Mouse (Mus musculus): ENCODE measurements around the gene Ccdc78.

Gene Ccdc78

GRCm38 (mm10) chr17:25809606-25810340 lies 23.4 kb downstream of the Ccdc78 start:
- no peak for DNase-seq (ENCODE audit: low read depth, low spot score)

GRCm38 (mm10) chr17:25810890-25811289 lies 24.5 kb downstream of the Ccdc78 start:
- no peak for DNase-seq (ENCODE audit: low read depth, low spot score)

DNA sequence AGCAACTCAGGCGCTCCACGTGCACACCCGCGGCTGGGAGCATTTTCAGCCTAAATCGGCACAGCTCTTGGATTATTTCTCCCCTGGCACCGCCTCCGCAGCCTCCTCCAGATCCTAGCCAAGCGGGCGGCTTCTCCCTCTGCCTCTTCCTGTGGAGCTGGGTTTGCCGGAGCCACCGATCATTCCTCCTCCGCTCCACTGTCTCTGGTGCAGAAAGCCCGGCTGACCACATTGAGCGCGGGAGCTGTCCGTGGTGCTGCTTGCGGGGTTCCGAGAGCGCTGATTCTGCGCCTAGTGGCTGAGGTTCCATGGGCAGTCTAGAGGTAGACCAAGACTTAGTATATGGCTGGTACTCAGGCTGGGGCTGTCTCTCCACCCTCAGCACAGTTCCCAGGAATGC lies 27.1 kb downstream of the Ccdc78 start:
- DNase-seq (ENCODE audit: low read depth, low spot score), result no peak

DNA sequence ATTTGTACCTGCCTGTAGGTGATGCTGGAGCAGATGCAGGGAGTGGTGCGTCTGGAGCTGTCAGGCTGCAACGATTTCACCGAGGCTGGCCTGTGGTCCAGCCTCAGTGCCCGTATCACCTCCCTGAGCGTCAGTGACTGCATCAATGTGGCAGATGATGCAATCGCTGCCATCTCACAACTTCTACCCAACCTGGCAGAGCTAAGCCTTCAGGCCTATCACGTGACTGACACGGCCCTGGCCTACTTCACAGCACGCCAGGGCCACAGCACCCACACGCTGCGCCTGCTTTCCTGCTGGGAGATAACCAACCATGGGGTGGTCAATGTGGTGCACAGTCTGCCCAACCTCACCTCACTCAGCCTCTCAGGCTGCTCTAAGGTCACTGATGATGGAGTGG lies 31.3 kb downstream of the Ccdc78 start:
- no peak for DNase-seq (ENCODE audit: low read depth, low spot score)

DNA sequence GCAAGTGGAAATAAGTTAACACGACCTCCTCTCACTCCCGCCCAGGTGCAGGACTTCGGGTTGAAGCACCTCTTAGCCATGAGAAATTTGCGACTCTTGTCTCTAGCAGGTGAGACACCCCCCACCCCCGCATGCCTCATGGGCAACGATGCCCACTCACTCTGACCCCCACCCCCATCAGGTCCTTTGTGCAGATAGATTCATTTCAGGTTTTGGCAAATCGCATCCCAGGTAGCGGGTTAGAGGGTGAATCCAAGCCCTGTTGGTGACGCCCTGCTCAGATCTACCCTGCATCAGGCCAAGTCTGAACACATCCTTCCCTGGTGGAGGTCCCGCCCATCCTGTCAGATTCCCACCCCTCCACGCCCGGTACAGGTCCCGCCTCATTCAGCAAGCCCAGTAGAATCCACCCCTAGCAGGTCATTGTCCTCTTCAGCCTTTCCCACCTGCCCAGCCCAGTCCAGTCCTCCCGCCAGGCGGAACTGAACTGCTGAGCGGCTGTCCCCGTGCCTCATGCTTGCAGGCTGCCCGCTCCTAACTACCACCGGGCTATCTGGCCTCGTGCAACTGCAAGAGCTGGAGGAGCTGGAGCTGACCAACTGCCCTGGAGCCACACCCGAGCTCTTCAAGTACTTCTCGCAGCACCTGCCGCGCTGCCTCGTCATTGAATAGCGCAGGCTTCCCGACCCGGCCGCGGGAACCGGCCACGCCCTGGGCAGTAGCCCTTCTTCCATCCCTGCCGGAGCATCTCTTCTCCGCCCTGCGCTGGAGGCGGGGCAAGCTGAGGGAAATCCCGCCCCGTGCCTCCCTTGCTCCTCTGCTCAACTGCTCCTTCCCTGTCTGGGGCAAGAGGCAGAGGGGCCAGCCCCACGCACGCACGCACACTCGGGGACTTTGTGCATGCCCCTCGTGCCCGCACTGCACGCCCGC lies 32.7 kb downstream of the Ccdc78 start:
- DNase-seq (ENCODE audit: low read depth, low spot score), result no peak

DNA sequence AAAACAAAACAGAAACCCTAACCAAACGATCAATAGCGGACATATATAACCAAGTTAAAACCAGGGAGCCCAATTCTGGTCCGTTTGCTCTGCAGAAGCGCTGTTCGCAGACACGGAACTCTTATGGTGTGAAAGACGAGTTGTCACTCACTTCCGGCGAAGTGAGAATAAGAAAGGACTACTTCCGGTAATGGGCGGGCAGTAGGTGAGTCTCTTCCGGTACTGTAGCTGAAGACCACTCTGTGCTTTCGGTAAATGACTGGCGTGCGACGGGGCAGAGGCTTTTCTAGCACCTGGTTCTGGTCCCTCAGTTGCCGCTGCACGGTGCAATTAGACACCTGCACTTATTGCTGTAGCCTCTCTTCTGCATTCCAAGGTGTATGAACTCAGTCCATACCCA lies 37.1 kb downstream of the Ccdc78 start, which contains the start of gene Wdr24:
Wdr24 (plus strand) TSS at position 176 of the 400 bp plus-strand sequence.
- DNase-seq (ENCODE audit: low read depth, low spot score), result peak; percentile 80

- DNase-seq (ENCODE audit: low read depth, low spot score), result no peak
Observed at GRCm38 (mm10) chr17:25824362-25825142, 38.2 kb downstream of the Ccdc78 start.

DNA sequence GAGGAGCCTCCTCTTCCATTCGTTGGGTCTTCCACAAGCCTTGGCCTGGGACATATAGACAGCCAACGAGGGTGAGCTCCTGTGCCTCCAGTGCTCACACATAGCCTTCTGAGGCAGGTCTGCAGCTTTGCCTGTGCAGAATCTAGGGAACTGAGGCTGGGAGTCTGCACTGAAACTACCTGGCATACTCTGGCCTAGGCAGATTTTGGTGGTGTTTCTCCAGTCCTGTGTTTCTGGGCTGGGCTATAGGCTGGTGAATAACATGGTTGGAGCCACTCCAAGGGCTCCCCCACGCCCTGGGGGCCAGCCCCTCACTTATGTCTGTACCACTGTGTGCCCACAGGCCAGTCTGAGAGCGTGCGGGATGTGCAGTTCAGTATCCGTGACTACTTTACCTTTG lies 38.9 kb downstream of the Ccdc78 start:
- DNase-seq (ENCODE audit: low read depth, low spot score), result no peak

GRCm38 (mm10) chr17:25825984-25826570 lies 39.7 kb downstream of the Ccdc78 start:
- DNase-seq (ENCODE audit: low read depth, low spot score), result no peak

GRCm38 (mm10) chr17:25827011-25827410 lies 40.6 kb downstream of the Ccdc78 start:
- no peak for DNase-seq (ENCODE audit: low read depth, low spot score)

DNA sequence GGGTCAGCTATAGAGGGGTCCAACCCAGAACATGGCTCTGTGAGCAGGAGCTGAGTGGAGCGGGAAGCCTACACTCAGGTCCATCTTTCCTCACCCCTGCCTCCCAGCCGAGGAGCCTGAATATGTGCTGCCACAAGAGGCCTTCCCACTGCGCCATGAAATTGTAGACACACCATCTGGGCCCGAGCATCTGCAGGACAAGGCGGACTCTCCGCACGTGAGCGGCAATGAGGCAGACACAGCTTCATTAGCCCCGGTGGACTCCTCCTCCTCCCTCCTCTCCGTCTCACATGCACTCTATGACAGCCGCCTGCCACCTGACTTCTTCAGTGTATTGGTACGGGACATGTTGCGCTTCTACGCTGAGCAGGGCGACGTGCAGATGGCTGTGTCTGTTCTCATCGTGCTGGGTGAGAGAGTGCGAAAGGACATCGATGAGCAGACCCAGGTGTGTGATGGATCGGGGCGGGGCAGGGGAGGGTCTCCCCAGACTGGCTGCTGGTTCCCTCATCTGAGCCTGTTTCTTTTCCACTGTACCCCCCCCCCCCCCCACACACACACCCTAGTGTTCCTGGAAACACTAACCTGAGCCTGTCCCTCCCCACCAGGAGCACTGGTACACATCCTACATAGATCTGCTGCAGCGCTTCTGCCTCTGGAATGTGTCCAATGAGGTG lies 41.3 kb downstream of the Ccdc78 start:
- DNase-seq (ENCODE audit: low read depth, low spot score), result no peak

- no peak for DNase-seq (ENCODE audit: low read depth, low spot score)
Observed at GRCm38 (mm10) chr17:25828223-25828594, 41.8 kb downstream of the Ccdc78 start.

DNA sequence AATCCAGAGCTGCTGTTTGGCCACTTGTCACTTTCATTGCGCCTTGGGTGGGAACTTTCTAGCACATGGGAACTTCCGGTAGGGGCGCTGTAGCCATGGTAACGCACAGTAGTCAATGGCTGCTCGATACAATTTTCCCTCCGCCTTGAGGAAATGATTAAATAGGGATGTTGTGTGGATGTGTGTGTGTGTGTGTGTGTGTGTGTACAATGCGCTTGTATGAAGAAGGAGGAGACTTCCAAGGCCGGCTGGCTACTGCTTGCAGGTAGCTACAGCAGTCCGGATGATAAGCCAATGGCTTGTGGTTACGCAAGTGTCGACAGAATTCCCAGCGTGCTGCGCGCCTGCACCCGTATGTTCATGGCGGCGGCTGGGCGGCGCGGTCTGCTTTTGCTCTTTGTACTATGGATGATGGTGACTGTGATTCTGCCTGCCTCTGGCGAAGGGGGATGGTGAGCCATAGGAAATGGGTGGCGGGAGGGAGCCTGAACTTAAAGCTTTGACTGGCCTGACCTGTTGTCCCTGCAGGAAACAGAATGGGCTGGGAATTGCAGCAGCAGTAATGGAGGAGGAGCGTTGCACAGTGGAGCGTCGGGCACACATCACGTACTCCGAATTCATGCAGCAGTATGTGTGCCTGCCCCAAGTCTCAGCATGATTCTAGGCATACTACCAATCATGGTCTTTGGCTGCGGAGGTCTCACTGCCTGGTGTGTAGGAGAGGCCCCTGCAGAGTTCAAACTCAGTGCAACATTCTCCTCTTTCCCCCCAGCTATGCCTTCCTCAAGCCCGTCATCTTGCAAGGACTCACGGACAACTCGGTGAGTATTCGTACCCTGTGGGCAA lies 42.6 kb downstream of the Ccdc78 start, which contains the start of gene Jmjd8:
Jmjd8 (plus strand) TSS at position 156 of the 846 bp plus-strand sequence.
- DNase-seq (ENCODE audit: low read depth, low spot score), result peak; percentile 67

- DNase-seq (ENCODE audit: low read depth, low spot score), result no peak
Observed at GRCm38 (mm10) chr17:25829558-25830017, 43.2 kb downstream of the Ccdc78 start.

DNA sequence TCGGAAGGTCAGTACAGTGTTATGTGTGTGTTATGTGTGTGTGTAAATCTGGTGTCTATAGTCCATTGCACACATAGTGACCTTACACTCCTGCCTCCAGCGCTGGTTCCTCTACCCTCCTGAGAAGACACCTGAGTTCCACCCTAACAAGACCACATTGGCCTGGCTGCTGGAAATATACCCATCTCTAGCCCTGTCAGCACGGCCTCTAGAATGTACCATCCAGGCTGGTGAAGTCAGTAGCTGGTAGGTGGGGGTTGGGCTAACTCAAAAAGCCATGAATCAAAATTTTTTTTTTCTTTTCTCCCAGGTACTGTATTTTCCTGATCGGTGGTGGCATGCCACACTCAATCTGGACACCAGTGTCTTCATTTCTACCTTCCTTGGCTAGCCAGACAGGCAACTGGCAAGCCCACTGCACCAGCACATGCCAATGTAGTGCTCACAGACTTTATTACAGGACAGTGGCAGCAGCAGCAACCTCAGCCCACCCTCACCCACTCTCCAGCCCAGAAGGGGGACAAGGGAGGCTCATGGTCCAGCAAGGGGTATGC lies 43.9 kb downstream of the Ccdc78 start:
- DNase-seq (ENCODE audit: low read depth, low spot score), result no peak

- DNase-seq (ENCODE audit: low read depth, low spot score), result no peak
Observed at GRCm38 (mm10) chr17:25830806-25831431, 44.5 kb downstream of the Ccdc78 start.

DNA sequence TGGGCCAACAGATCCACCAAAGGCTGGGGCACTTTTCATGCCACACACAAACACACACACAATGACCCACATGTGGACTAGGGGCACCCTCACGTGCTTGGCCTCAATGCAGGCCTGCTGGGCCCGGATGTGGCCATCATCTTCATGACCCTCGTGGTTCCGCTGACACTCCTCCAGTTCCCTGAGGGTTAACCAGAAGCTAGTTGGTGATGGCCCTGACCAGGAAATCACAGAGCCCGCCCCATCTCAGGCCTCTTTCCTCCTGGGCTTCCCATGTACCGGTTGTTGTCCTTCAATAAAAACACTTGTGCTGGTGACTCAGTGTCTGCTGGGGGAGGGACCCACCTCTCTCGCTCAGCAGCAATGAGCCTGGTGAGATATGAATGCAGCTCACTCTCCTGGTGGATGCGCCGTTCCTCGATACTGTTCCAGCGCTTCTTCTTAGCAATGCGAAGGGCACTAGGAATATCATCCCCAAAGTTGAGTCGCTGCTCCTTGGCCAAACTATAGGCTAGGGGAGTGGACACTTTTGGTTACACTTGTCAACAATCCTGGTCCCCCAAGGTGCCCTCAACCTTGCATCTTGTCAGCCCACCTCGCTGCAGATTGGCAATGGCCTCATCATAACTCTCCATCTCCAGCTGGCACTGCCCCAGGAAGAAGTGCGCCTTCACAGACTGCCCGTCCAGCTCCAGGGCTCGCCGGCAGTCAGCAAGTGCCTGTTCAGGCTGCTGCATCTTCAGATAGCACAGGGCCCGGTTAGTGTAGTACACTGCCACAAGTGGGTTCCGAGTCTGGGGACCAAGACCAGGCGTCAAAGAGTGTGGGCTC lies 45.3 kb downstream of the Ccdc78 start:
- DNase-seq (ENCODE audit: low read depth, low spot score), result no peak
